8 mouse cellular contexts compared by ENCODE assay signal in genomic region chr11:97404761-97405190, GRCm38 (mm10). TPM values are rescaled to one million over a fixed set of nuclear protein-coding genes. Genes with fewer than 3 reads are reported as not detected.
DNase-seq lines count a peak whose midpoint lies in the region; ATAC-seq and TF ChIP-seq lines count a peak whose summit lies in the region.

No protein-coding gene starts in this region.

- TF ChIP-seq EP300 in heart, adult 2 months (IDR thresholded peaks at IDR 0.05; ENCODE audit: insufficient read depth, low read depth, low read length): no peak

- no peaks in the 10 kb centered on the region for H3K27me3 ChIP-seq in heart, adult 2 months (ENCODE audit: control insufficient read depth, insufficient read depth, low read length)
- peaks cover 37% of the 10 kb centered on the region; the same call in 1 of the 2 replicates for H3K27me3 ChIP-seq in limb, embryonic 12.5 days
- H3K27me3 ChIP-seq in neural tube, embryonic 15.5 days (replicated peaks): peaks cover 6% of the 10 kb centered on the region; the same call in 1 of the 2 replicates

- WGBS in heart, adult 2 months: 6% methylated on average over 11 of the region's 11 CpGs
- WGBS in limb, embryonic 12.5 days: 4% methylated on average over 11 of the region's 11 CpGs
- under 1% methylated on average over 11 of the region's 11 CpGs for WGBS in neural tube, embryonic 15.5 days

- TF ChIP-seq POLR2A in heart, adult 2 months (IDR thresholded peaks at IDR 0.05; ENCODE audit: insufficient read depth, low read depth, low read length): no peak
- no peak for TF ChIP-seq POLR2A in embryonic fibroblast, embryonic 13.5 days (IDR thresholded peaks at IDR 0.05; ENCODE audit: low read depth, low read length)

- no peak for TF ChIP-seq CTCF in heart, adult 2 months (IDR thresholded peaks at IDR 0.05)
- no peak for TF ChIP-seq CTCF in embryonic fibroblast, embryonic 13.5 days (IDR thresholded peaks at IDR 0.05; ENCODE audit: borderline replicate concordance, insufficient read depth, low read length)

- H3K9ac ChIP-seq in heart, adult 2 months (ENCODE audit: low read depth, low read length): peak overlapping the region; percentile 12
- H3K9ac ChIP-seq in limb, embryonic 12.5 days (replicated peaks): peak overlapping the region; percentile 65
- peak overlapping the region; percentile 73 for H3K9ac ChIP-seq in neural tube, embryonic 15.5 days (replicated peaks)

- H3K9me3 ChIP-seq in limb, embryonic 12.5 days: no peaks in the 10 kb centered on the region
- no peaks in the 10 kb centered on the region for H3K9me3 ChIP-seq in neural tube, embryonic 15.5 days (replicated peaks)

- ATAC-seq in limb, embryonic 12.5 days (ENCODE audit: insufficient number of reproducible peaks, insufficient read depth, low FRiP score, low TSS enrichment, low read depth): peak; percentile 40
- peak; percentile 26; the same call in 1 of the 2 replicates for ATAC-seq in neural tube, embryonic 15.5 days (ENCODE audit: low FRiP score)

- H3K4me1 ChIP-seq in heart, adult 2 months (ENCODE audit: control insufficient read depth, insufficient read depth, low read length): peaks cover 8% of the 10 kb centered on the region
- H3K4me1 ChIP-seq in embryonic fibroblast, embryonic 13.5 days (ENCODE audit: control insufficient read depth, insufficient read depth, low read length): peaks cover 11% of the 10 kb centered on the region; the same call in 1 of the 2 replicates
- H3K4me1 ChIP-seq in limb, embryonic 12.5 days (replicated peaks): peaks cover 34% of the 10 kb centered on the region
- H3K4me1 ChIP-seq in neural tube, embryonic 15.5 days: peaks cover 60% of the 10 kb centered on the region

- H3K4me2 ChIP-seq in limb, embryonic 12.5 days: peak overlapping the region; percentile 97
- peak overlapping the region; percentile 93 for H3K4me2 ChIP-seq in neural tube, embryonic 15.5 days

- H3K36me3 ChIP-seq in heart, adult 2 months (ENCODE audit: control insufficient read depth, insufficient read depth, low read length): no peaks in the 10 kb centered on the region
- H3K36me3 ChIP-seq in limb, embryonic 12.5 days: no peaks in the 10 kb centered on the region
- no peaks in the 10 kb centered on the region for H3K36me3 ChIP-seq in neural tube, embryonic 15.5 days

- no peaks in the 10 kb centered on the region for H3K79me2 ChIP-seq in heart, adult 2 months (replicated peaks; ENCODE audit: control insufficient read depth, insufficient read depth, low read length)

- H3K27ac ChIP-seq in heart, adult 2 months: no peak overlapping the region
- no peak overlapping the region for H3K27ac ChIP-seq in embryonic fibroblast, embryonic 13.5 days (ENCODE audit: insufficient read depth, low read length)
- no peak overlapping the region for H3K27ac ChIP-seq in limb, embryonic 12.5 days
- peak overlapping the region; percentile 78 for H3K27ac ChIP-seq in neural tube, embryonic 15.5 days (replicated peaks)

- no peak for DNase-seq in heart, adult 2 months
- no peak for DNase-seq in heart, postnatal 14 days
- peak; percentile 27 for DNase-seq in CD4-positive, CD25-positive, alpha-beta regulatory T cell, adult 2 months (ENCODE audit: low read depth, low spot score)
- no peak for DNase-seq in spleen, adult 12 weeks (ENCODE audit: low spot score)
- DNase-seq in yolk sac, embryonic 10.5 days (ENCODE audit: low spot score): no peak

- peak overlapping the region; percentile 57 for H3K4me3 ChIP-seq in heart, adult 2 months
- H3K4me3 ChIP-seq in embryonic fibroblast, embryonic 13.5 days (ENCODE audit: insufficient read depth, low read length): peak overlapping the region; percentile 43
- H3K4me3 ChIP-seq in limb, embryonic 12.5 days (replicated peaks): peak overlapping the region; percentile 63
- H3K4me3 ChIP-seq in neural tube, embryonic 15.5 days (replicated peaks): peak overlapping the region; percentile 68

- intact Hi-C loops in heart, adult 2 months (cut with DNase I): no loop called here
- intact Hi-C loops in heart, postnatal 14 days (cut with DNase I): loop anchor here (5.0 kb wide), 1 partner anchor 218 kb away; no protein-coding TSS in a partner anchor

RNA-seq across cellular contexts. Expression of gene Arhgap23, which starts 10.6 kb away (rescaled TPM):
- 10 to 100 TPM; 12.8 to 13.7 TPM for total RNA-seq in heart, adult 2 months (2021)
- 18.4 and 19.2 TPM in 2 replicates for polyA plus RNA-seq in heart, adult 2 months (2012; rRNA removed)
- 10 to 100 TPM; 24.8 to 25.1 TPM for total RNA-seq in heart, postnatal 14 days (2021)
- polyA plus RNA-seq in embryonic fibroblast, embryonic 13.5 days (2011; ENCODE audit: insufficient read length, low read depth, missing spikeins): 49.2 and 55.7 TPM in 2 replicates
- polyA plus RNA-seq in limb, embryonic 12.5 days (2016; fragmentation: Nextera tagmentation; extraction: Ambion mirVana): 7.3 and 7.4 TPM in 2 replicates
- 8.0 and 9.2 TPM in 2 replicates for polyA plus RNA-seq in neural tube, embryonic 15.5 days (2015; fragmentation: Nextera tagmentation; extraction: Ambion mirVana)

RNA-seq across cellular contexts. Expression of gene Socs7, which starts 42.4 kb away (rescaled TPM):
- total RNA-seq in heart, adult 2 months (2021): 10 to 100 TPM; 21.4 to 22.8 TPM
- polyA plus RNA-seq in heart, adult 2 months (2012; rRNA removed): 8.9 and 18.6 TPM in 2 replicates
- 10 to 100 TPM; 16.1 to 19.6 TPM for total RNA-seq in heart, postnatal 14 days (2021)
- polyA plus RNA-seq in embryonic fibroblast, embryonic 13.5 days (2011; ENCODE audit: insufficient read length, low read depth, missing spikeins): 10.0 and 10.6 TPM in 2 replicates
- 5.1 and 5.5 TPM in 2 replicates for polyA plus RNA-seq in limb, embryonic 12.5 days (2016; fragmentation: Nextera tagmentation; extraction: Ambion mirVana)
- 7.7 and 8.4 TPM in 2 replicates for polyA plus RNA-seq in neural tube, embryonic 15.5 days (2015; fragmentation: Nextera tagmentation; extraction: Ambion mirVana)

RNA-seq across cellular contexts. Expression of gene Gpr179, which starts 52.9 kb away (rescaled TPM):
- total RNA-seq in heart, adult 2 months (2021): under 1 TPM; 0.05 to 0.08 TPM
- 0.03 TPM in 1 of 2 replicates, not detected in the other for polyA plus RNA-seq in heart, adult 2 months (2012; rRNA removed)
- total RNA-seq in heart, postnatal 14 days (2021): under 1 TPM; 0.02 to 0.05 TPM
- not detected in 2 replicates for polyA plus RNA-seq in embryonic fibroblast, embryonic 13.5 days (2011; ENCODE audit: insufficient read length, low read depth, missing spikeins)
- 0.05 and 0.14 TPM in 2 replicates for polyA plus RNA-seq in limb, embryonic 12.5 days (2016; fragmentation: Nextera tagmentation; extraction: Ambion mirVana)
- polyA plus RNA-seq in neural tube, embryonic 15.5 days (2015; fragmentation: Nextera tagmentation; extraction: Ambion mirVana): 0.33 and 0.46 TPM in 2 replicates

Comparison
In these comparisons a context has a peak if more than half of its experiments do, and no peak if none do; other contexts are left out.
1. H3K9ac ChIP-seq: peak in every context shown above with its lines; median percentile 73 in neural tube, embryonic 15.5 days; 65 in limb, embryonic 12.5 days; 12 in heart, adult 2 months.